Mouse (Mus musculus) forebrain, embryonic 15.5 days (tissue): ENCODE measurements at regions not wholly inside any gene's neighbourhood (a gene's known extent, or its start where the extent isn't known, plus 50 kb on each side); places are given as distances from the start of the nearest gene placed in this dataset.
A peak's percentile ranks its signal among the peaks of the same experiment; 100 is the strongest.

ENCODE experiments used
- ATAC-seq: fragments of 200-750 bp; cut with Nextera tagmentation; replicated peaks from 2 replicates; pipeline ENCODE4 v1.8.0; 2017; ENCODE audit warnings: mild to moderate bottlenecking, moderate TSS enrichment, moderate library complexity
- H3K27ac ChIP-seq: fragments of 300-500 bp; sonication (generic); replicated peaks from 2 replicates; pipeline ENCODE4 v1.5.1; 2015; ENCODE audit warnings: mild to moderate bottlenecking, inconsistent platforms
- H3K27me3 ChIP-seq: fragments of 300-500 bp; sonication (generic); 2 replicates; pipeline ENCODE4 v1.6.1; 2015; ENCODE audit warnings: inconsistent platforms
- H3K36me3 ChIP-seq: fragments of 300-500 bp; sonication (generic); 2 replicates; pipeline ENCODE4 v1.6.1; 2015; ENCODE audit warnings: mild to moderate bottlenecking, inconsistent platforms
- H3K4me1 ChIP-seq: fragments of 300-500 bp; sonication (generic); 2 replicates; pipeline ENCODE4 v1.6.1; 2015; ENCODE audit warnings: inconsistent platforms
- H3K4me2 ChIP-seq: fragments of 300-500 bp; sonication (generic); replicated peaks from 2 replicates; pipeline ENCODE4 v1.6.1; 2015; ENCODE audit warnings: mild to moderate bottlenecking, inconsistent platforms
- H3K4me3 ChIP-seq: fragments of 300-500 bp; sonication (generic); 2 replicates; pipeline ENCODE4 v1.5.1; 2015; ENCODE audit warnings: mild to moderate bottlenecking, inconsistent platforms
- H3K9ac ChIP-seq: fragments of 300-500 bp; sonication (generic); replicated peaks from 2 replicates; pipeline ENCODE4 v1.6.1; 2015; ENCODE audit warnings: mild to moderate bottlenecking, inconsistent platforms
- H3K9me3 ChIP-seq: fragments of 300-500 bp; sonication (generic); 2 replicates; pipeline ENCODE4 v1.6.1; 2016; ENCODE audit warnings: inconsistent platforms
- WGBS: fragments of 180-500 bp; shearing (Covaris S2); methylation state at CpG from one replicate; pipeline ENCODE4 v1.1.7; 2015; ENCODE audit warnings: mixed read lengths; 5-methylcytosine and 5-hydroxymethylcytosine counted together

DNA sequence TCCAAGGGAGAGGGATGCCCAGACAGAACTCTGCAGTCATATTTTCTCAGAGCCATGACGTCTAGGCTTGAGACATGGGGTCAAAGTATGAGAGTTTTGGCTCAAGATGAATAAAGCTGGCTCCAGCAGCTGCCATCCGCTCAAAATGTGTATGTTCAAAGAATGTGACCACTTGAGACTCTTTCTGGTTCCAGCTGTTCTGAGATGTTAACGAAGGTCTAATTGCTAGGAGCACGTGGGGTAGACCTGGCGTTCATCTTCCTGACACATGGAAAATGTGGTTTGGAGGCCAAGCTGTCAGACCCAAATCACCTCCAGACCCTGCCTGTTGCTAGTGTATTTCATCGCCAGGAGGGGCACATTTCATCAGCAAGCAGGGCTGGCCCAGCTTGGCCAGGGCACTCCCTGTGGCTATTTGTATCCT, 58.9 kb upstream of the Ankrd1 start:
- no peak overlapping the region for H3K27ac ChIP-seq
- no peak overlapping the region for H3K9ac ChIP-seq
- no peak for ATAC-seq
- WGBS = 54% methylated on average over 6 of the region's 6 CpGs
- H3K4me3 ChIP-seq = no peak overlapping the region
- H3K4me2 ChIP-seq = no peak overlapping the region
- H3K4me1 ChIP-seq = no peaks in the 10 kb centered on the region
- H3K9me3 ChIP-seq = no peaks in the 10 kb centered on the region
- no peaks in the 10 kb centered on the region for H3K27me3 ChIP-seq
- H3K36me3 ChIP-seq = no peaks in the 10 kb centered on the region

DNA sequence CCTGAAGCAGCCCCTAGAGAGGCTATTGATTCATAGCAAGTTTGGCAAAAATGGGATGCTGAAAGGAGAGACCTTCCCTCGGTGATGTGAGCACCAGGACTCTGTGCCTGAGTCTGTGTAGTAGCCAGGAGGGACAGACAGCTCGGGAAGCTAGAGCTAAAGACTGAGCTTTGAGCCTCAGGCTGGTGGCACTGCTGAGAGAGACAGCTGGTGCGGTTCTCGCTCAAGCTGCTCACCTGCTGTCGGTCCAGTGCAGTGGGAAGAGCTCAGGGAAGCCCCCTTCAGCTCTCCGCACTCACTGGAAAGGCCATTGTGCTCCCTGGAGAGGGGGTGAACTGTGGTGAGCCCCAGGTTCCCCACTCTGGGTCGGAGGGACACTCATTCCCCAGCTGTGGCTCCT, 60.4 kb upstream of the Ankrd1 start:
- Histone ChIP-seq H3K27ac (no peak overlapping the region), H3K4me3 (no peak overlapping the region), H3K9ac (no peak overlapping the region), H3K36me3 (no peaks in the 10 kb centered on the region), H3K4me1 (no peaks in the 10 kb centered on the region), H3K27me3 (no peaks in the 10 kb centered on the region), H3K4me2 (no peak overlapping the region), H3K9me3 (no peaks in the 10 kb centered on the region)
- ATAC-seq = no peak
- 80% methylated on average over 7 of the region's 7 CpGs for WGBS

- 57% methylated on average over 2 of the region's 2 CpGs for WGBS
- no peaks in the 10 kb centered on the region for H3K4me1 ChIP-seq
- no peak for ATAC-seq
Observed at GRCm38 (mm10) chr19:36181535-36181934, 61.6 kb upstream of the Ankrd1 start.

GRCm38 (mm10) chr19:36183127-36183526, 63.2 kb upstream of the Ankrd1 start:
- 23% methylated on average over 2 of the region's 2 CpGs for WGBS
- ATAC-seq = peak; percentile 90
- H3K27me3 ChIP-seq = no peaks in the 10 kb centered on the region

More at GRCm38 (mm10) chr19:36181535-36181934, 61.6 kb upstream of the Ankrd1 start:
- Histone ChIP-seq H3K4me2 (no peak overlapping the region), H3K27me3 (no peaks in the 10 kb centered on the region), H3K36me3 (no peaks in the 10 kb centered on the region), H3K4me3 (no peak overlapping the region), H3K9me3 (no peaks in the 10 kb centered on the region), H3K27ac (no peak overlapping the region), H3K9ac (no peak overlapping the region)

GRCm38 (mm10) chr19:36189662-36190061, 69.8 kb upstream of the Ankrd1 start:
- ATAC-seq = no peak
- H3K36me3 ChIP-seq = no peaks in the 10 kb centered on the region
- no peak overlapping the region for H3K4me3 ChIP-seq
- no peaks in the 10 kb centered on the region for H3K4me1 ChIP-seq
- no peaks in the 10 kb centered on the region for H3K27me3 ChIP-seq
- no peak overlapping the region for H3K4me2 ChIP-seq
- no peak overlapping the region for H3K27ac ChIP-seq
- no peak overlapping the region for H3K9ac ChIP-seq
- no peaks in the 10 kb centered on the region for H3K9me3 ChIP-seq
- 93% methylated on average over 5 of the region's 5 CpGs for WGBS

More at GRCm38 (mm10) chr19:36183127-36183526, 63.2 kb upstream of the Ankrd1 start:
- Histone ChIP-seq H3K36me3 (no peaks in the 10 kb centered on the region), H3K9me3 (no peaks in the 10 kb centered on the region), H3K9ac (no peak overlapping the region), H3K4me1 (no peaks in the 10 kb centered on the region), H3K4me3 (no peak overlapping the region), H3K27ac (no peak overlapping the region), H3K4me2 (no peak overlapping the region)

- Histone ChIP-seq H3K27ac (no peak overlapping the region), H3K4me3 (no peak overlapping the region), H3K36me3 (no peaks in the 10 kb centered on the region), H3K27me3 (no peaks in the 10 kb centered on the region), H3K4me1 (no peaks in the 10 kb centered on the region), H3K4me2 (no peak overlapping the region), H3K9me3 (no peaks in the 10 kb centered on the region), H3K9ac (no peak overlapping the region)
- ATAC-seq = no peak
- 95% methylated on average over 7 of the region's 7 CpGs for WGBS
Observed at GRCm38 (mm10) chr19:36191641-36192040, 71.7 kb upstream of the Ankrd1 start.

DNA sequence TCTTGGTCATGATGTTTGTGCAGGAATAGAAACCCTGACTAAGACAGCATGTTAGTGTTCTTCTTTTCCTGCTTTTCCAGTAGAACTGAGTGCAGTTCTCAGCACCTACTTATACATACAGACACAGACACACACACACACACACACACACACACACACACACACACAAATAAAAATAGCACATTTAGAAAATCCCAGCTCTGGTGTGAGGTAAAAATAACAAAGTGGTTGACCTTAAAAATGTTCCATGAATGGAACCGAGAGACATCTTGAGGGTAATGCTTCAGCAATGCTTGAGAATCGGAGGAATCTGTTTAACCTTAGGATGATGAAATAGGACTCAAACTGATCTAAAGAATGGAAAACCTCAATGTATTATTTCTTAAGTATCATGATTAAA, 84.4 kb upstream of the Ankrd1 start:
- WGBS = 94% methylated on average over 2 of the region's 2 CpGs
- no peak for ATAC-seq

DNA sequence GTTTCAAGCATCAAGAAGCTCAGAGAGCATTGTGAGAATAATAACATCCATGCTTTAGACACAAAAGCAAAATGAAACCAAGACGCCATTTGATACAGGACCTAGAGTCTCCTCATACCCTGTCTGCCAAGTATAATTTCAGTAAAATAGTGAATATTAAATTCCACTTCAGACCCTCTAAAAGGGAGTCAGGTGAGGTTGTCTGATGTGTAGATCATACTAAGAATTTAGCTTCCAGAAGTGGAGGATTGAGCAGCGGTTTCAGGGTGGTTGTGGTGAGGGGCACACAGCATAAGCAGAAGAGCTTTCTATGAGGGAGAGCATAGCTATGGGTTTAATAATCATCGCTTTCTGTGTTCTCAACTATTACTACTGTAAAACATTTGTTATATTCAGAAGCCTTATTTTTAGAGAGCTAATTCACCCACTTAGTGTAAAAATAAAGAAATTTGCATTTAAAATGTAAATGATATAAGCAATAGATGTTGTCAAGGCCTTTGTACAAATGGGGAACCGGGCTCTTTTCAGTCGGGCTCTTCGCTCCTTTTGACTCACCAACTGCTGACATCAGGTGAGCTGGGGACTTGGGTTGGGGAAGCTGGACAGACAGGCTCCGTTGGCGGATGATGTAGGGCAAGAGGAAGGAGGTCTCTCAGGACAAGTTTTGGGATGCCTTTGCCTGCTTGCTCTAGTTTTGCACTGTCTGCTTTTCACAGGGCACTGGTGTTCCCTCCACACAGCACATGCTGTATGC, 85.2 kb upstream of the Ankrd1 start:
- Histone ChIP-seq H3K36me3 (no peaks in the 10 kb centered on the region), H3K4me1 (peaks cover 12% of the 10 kb centered on the region), H3K4me2 (no peak overlapping the region), H3K9ac (no peak overlapping the region), H3K27me3 (no peaks in the 10 kb centered on the region), H3K9me3 (no peaks in the 10 kb centered on the region), H3K27ac (no peak overlapping the region), H3K4me3 (no peak overlapping the region)
- ATAC-seq = no peak
- WGBS = 92% methylated on average over 8 of the region's 8 CpGs

More for the DNA sequence above, 84.4 kb upstream of the Ankrd1 start:
- Histone ChIP-seq H3K9ac (no peak overlapping the region), H3K4me3 (no peak overlapping the region), H3K27me3 (no peaks in the 10 kb centered on the region), H3K9me3 (no peaks in the 10 kb centered on the region), H3K27ac (no peak overlapping the region), H3K36me3 (no peaks in the 10 kb centered on the region), H3K4me2 (no peak overlapping the region), H3K4me1 (peaks cover 12% of the 10 kb centered on the region)

GRCm38 (mm10) chr19:36207735-36208288, 87.9 kb upstream of the Ankrd1 start:
- Histone ChIP-seq H3K4me2 (no peak overlapping the region), H3K9me3 (no peaks in the 10 kb centered on the region), H3K9ac (no peak overlapping the region), H3K4me1 (peaks cover 12% of the 10 kb centered on the region), H3K27me3 (no peaks in the 10 kb centered on the region), H3K36me3 (no peaks in the 10 kb centered on the region), H3K4me3 (no peak overlapping the region), H3K27ac (peak overlapping the region; percentile 60)
- 30% methylated on average over 7 of the region's 7 CpGs for WGBS
- ATAC-seq = peak; percentile 73

DNA sequence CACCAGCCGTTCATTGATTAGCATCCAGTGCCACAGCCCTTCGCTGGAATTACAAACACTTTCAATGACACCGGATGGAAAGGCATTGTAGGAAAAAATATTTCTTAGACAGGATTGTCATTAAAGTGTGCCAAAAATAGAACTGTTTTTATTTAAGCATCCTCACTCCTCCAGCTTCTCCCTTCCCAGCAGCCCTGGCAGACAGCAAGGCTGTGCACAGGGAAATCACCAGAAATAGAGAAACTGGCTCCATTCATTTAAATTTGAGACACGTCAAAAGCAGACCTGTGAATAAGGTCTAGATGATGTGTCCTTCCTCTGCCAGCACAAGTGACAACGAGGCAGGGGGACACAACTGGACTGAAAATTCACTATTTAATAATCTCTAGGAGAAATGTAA, 88.5 kb upstream of the Ankrd1 start:
- Histone ChIP-seq H3K4me1 (peaks cover 17% of the 10 kb centered on the region), H3K27me3 (no peaks in the 10 kb centered on the region), H3K36me3 (no peaks in the 10 kb centered on the region), H3K4me3 (no peak overlapping the region), H3K9me3 (no peaks in the 10 kb centered on the region), H3K27ac (peak overlapping the region; percentile 60; the same call in 1 of the 2 replicates), H3K9ac (no peak overlapping the region; the same call in 1 of the 2 replicates), H3K4me2 (no peak overlapping the region)
- ATAC-seq = peak; percentile 11; the same call in 1 of the 2 replicates
- WGBS = 31% methylated on average over 5 of the region's 5 CpGs

DNA sequence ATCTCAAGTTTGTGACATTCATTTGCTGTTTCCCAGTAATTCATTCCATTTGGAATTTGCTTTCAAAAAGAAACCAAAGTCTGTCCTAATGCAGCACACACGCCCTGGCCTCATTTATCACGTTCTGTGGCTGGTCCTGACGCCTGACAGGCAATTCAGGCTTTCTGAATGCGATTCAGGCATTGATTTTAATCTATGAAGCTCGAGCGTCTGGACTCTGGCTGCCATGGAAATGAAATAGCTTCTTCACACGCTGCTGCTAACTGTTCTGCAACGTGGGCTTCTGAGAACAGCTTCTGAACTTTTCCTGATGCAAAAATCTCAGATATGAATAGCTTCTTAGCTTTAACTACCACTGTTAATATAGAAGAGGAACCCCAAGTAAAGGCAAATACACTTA, 93.6 kb upstream of the Ankrd1 start:
- Histone ChIP-seq H3K36me3 (no peaks in the 10 kb centered on the region), H3K4me3 (no peak overlapping the region), H3K9ac (no peak overlapping the region), H3K4me1 (peaks cover 26% of the 10 kb centered on the region), H3K27me3 (no peaks in the 10 kb centered on the region), H3K9me3 (no peaks in the 10 kb centered on the region), H3K27ac (no peak overlapping the region; the same call in 1 of the 2 replicates), H3K4me2 (no peak overlapping the region)
- WGBS = 9% methylated on average over 8 of the region's 8 CpGs
- no peak for ATAC-seq

GRCm38 (mm10) chr19:36214188-36214968, 94.5 kb upstream of the Ankrd1 start:
- WGBS = 11% methylated on average over 7 of the region's 7 CpGs
- H3K27ac ChIP-seq = no peak overlapping the region
- peak overlapping the region; percentile 15; the same call in 1 of the 2 replicates for H3K4me2 ChIP-seq

More at GRCm38 (mm10) chr19:36214188-36214968, 94.5 kb upstream of the Ankrd1 start:
- peaks cover 29% of the 10 kb centered on the region for H3K4me1 ChIP-seq
- no peaks in the 10 kb centered on the region for H3K9me3 ChIP-seq
- H3K36me3 ChIP-seq = no peaks in the 10 kb centered on the region
- H3K4me3 ChIP-seq = no peak overlapping the region
- H3K27me3 ChIP-seq = no peaks in the 10 kb centered on the region
- H3K9ac ChIP-seq = no peak overlapping the region
- ATAC-seq = peak; percentile 70
